Mouse (Mus musculus): ENCODE results near the gene Treml2.

Gene Treml2

DNA sequence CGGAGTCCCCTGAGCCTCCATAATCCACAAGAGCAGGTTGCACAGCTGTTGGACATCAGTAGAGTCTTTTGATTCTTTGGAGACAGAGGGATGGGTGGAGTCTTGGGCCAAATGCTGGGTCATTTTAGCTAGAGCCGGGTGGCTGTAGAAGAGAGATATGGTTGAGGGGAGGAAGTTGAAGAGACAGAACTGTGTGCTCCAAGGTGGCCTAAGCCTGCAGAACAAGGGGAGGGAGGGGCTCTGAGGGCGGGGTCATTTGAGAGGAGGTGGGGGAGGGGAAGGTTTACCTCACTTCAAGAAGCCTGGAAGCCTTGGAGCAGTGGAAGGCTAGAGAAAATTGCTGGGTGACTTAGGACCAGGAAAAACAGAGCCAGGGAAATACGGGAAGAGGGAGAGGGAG lies at the start of gene Treml2:
Gene Treml2 (plus strand): TSS at position 296 of the 400 bp plus-strand sequence.
- DNase-seq (ENCODE audit: low spot score) = no peak

DNA sequence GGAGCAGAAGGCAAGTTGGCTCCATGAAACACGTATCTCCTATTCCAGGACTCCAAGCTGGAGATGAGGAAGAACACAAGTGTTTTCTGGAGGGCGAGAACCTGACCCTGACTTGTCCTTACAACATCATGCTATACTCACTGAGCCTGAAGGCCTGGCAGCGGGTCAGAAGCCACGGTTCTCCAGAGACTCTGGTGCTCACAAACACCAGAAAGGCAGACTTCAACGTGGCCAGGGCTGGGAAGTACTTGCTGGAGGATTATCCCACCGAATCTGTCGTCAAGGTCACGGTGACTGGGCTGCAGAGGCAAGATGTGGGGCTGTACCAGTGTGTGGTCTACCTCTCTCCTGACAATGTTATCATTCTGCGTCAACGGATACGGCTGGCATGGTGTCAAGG lies 49.8 kb upstream of the Treml2 start:
- DNase-seq (ENCODE audit: low spot score) = no peak

DNA sequence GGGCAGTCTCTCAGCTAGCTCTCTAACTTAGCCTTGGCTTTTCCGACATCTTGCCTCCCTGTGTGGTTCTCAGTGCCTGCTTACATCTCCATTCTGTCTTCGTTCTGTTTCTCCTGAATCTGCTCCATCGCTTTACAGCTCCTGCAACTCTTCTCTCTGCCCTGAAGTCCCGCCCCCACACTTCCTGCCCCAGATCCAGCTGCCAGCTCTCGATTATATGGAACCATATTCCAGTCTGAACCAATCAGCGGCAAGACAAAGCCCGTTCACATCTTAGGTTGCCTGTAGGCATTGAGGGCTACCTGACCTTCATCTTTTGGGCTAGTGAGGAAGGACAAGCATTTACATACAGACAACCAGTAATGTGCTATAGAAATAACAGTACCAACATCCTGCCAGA lies 48.7 kb upstream of the Treml2 start:
- no peak for DNase-seq (ENCODE audit: low spot score)

DNA sequence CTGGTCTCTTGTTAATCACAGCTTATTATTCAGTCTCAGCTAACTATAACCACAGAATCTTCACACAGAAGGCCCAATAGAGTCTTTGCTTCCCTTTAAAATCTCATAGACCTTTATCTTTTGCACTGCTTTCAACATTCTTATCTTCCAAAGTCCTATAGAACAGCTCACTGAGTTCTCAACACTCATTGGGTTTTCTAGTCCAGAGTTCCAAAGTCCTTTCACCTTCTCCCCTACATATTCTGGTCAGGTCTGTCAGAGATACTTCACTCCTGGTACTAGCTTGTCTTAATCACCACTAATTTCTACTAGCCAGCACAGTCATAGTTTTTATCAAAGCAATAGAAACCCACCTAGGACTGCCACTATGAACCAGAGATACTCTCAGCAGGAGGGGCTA lies 42.7 kb upstream of the Treml2 start:
- DNase-seq (ENCODE audit: low spot score) = no peak

DNA sequence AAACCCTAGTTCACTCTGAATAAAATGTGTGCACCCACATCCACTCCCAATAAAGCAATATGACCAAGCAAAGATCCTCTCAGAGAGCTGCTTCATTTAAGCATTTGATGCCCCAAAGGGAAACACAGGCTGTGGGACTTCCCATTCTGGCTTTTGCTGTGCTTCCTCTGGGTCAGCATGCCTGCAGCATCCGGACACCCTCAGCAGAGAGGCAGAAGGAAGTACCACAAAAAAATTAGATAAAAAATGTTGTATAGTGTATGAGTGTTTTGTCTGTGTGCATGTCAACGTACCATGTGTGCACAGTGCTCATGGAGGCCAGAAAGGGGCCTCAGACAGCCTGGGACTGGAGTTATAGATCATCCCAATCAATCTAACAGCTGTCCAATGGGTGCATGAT lies 37.4 kb upstream of the Treml2 start:
- DNase-seq (ENCODE audit: low spot score) = no peak

DNA sequence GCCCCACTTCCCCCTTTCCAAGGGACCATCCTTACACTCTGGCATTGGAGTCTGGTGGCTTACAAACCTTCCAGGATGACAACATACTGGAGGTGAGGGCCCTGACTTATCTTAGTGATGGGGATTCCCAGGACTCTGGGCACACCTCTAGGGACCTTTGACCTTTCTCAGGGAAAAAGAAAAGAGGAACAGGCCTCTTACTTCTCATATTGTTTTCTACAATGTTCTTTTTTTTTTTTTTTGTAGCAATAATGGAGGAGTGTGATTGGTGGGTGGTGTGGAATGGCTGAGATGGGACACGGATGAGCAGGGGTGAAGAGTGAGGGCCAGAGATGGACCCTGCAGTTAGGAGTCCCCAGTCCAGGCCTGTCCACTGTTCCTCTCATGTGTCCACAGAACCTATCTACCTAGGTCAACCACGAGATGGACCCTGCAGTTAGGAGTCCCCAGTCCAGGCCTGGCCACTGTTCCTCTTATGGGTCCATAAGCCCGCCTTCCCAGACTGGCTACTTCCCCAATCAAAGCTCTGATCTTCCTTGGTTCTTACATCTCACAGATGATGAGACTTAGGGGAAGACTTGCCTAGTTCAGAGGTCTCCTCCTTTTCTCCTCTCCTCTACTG lies 35.4 kb upstream of the Treml2 start, which contains the start of gene Treml4:
Gene Treml4 (plus strand): TSS at position 555 of the 622 bp plus-strand sequence.
- no peak for DNase-seq (ENCODE audit: low spot score)

DNA sequence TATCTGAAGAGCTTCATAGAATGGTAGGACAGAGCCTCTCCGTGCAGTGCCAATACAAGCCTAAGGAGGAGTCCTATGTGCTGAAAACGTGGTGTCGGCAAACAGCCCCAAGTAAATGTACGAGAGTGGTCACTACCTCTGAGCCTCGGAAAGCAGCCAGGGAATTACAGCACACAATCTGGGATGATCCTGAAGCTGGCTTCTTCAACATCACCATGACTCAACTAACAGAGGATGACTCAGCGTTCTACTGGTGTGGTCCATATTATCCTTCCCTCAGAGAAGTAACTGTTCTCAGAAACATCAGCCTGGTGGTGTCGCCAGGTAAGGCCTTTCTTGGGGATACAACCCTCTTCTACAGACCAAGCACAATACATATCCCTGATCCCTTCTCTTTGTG lies 34.6 kb upstream of the Treml2 start:
- no peak for DNase-seq (ENCODE audit: low spot score)

DNA sequence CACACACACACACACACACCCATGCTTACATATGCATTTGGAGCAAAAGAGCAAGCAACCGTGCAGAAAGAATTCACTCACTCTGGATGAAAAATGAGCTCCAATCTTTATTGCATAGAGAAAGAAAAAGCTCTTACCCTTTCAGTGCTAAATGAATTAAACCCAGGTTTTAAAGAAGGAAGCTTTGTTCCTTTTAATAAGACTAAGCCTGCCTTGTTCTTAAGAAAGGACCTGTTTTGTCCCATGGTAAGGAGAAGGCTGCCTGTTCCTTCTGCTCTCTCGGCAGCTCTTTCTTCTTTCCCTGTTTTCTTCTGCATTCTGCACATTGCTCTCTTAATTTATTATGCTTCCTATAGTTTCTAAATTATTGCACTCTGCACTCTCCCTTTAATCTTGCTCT lies 33.2 kb upstream of the Treml2 start:
- no peak for DNase-seq (ENCODE audit: low spot score)

DNA sequence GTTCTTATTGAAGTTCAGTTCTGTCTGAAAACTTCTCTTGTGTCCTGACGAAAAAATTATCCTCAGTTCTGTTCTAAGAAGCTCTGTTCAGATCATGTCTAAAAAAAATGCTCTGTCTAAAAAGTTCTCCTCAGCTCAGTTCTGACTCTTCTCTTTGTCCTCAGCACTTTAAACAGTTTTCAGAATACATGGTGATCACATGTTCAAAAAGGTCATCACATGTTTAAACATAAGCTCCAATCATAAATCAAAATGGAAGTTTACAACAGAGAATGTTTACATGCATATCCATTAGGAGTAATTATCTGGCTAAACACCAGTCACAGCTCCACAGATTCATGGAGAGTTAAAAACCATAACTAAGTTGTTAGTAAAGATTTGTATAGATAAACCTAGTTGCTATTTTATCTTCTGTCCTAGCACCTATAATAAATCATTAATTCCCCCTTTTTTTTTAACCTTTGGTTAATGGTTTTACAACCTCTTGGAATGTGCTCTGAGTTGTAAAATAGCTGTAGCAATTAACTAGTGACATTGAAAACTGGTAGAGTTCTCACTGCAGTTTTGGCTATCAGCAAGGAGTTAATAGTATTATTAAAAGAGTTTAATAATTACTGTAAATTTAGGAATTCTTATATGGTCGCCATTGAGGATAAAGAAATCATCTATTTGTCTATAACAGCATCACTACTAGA lies 32.5 kb upstream of the Treml2 start:
- no peak for DNase-seq (ENCODE audit: low spot score)

DNA sequence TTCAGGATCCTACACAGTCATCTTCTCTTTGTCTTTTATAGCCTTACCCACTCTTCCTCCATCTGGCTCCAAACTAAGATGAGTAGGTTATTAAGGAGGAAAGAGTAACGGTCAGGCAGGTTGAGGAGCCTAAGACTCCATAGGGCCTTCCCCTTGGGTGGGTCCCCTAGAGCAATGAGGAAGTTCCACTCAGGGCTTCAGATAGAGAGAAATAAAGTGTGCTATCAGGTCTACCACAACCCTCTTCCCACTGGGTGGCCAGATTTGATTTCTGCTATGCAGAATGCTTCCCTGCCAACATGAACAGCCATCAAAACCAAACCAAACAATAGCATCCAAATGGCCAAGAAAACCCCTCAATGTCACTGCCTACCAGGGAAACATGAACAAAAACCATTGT lies 31.7 kb upstream of the Treml2 start:
- no peak for DNase-seq (ENCODE audit: low spot score)

DNA sequence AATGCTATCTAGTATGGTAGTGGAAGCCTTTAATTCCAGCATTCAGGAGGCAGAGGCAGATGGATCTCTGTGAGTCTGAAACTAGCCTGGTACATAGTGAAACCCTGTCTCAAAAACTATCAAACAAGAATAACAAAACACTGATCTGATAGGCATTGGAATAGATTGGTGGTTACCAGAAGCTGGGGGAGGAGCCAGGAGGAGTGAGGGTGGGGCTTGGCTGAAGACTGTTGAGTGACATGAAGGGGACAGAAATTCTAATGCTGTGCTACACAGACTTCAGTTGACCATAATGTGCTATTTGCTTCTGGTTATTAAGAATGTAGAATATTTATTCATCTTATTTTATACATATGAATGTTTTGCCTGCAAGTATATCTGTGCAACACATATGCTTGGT lies 31.0 kb upstream of the Treml2 start:
- no peak for DNase-seq (ENCODE audit: low spot score)

DNA sequence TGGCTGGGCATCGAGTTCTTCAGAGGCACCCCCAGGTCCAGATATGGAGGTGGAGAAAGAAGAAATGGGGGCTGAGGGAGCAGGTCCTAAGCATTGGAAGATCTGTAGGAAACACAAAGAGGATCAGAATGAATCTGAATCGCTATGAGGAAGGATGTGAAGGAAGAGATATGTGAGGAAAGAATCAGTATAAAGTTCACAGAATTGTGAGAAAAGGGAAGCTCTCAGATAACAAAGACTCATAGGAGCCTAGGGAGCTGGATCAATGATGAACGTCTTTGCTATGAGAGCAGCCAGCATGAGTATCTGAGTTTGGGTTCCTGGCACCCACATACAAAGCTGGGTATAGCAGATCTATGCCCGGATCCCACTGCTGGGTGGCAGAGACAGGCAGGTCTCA lies 29.5 kb upstream of the Treml2 start:
- DNase-seq (ENCODE audit: low spot score) = no peak

DNA sequence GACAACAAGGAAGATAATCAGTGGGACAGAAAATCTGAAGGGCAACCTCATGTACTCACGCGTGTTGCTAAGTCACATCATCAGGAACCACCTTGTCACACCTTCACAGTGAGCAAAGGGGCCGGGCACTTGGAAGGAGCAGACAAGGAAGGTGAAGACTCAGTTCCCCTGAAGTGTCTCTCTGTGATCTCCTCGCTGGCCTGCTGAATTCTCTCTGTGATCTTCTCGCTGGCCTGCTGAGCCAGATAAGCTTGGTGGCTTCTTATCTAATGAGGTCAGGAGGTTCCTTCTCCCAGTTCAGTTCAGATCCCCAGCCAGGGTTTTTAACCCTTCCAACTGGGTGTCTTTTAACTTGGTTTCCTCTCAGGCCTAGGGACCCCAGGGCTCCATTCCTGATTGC lies 27.1 kb upstream of the Treml2 start:
- no peak for DNase-seq (ENCODE audit: low spot score)

DNA sequence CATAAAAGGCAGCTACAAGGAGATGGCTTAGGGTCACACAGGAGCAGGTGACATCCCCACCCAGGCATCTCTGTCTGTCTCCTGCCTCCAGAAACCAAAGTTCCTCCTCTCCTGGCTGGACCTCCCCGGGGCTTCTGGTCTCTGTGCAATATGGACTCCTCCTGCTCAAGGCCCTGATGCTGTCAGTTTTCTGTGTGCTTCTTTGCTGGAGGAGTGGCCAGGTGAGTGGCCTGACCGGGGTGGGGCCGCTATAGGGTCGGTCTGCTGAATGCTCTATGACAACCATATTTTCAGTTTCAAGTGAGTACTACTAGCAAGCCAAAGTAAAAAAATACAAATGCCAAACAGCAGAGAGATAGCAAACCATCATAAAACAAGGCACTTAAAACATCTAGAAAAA lies 26.7 kb upstream of the Treml2 start:
- no peak for DNase-seq (ENCODE audit: low spot score)

DNA sequence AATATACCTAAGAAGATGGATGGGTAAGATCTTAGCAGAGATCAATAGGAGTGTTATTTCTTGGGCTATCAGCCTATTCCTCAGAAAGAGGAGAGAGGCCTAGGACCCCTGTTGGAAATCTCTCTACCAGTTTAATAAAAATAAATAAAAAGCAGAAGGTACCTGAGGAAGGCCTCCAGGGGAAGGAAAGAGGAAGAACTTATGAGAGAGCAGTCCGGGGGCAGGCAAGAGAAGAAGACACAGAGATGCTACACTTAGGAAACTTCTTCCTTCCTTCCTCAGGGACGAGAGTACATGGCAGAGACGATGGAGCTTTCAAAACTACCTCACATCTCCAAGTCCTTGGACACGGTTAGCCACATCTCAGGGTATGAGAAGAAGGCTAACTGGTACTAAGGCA lies 25.2 kb upstream of the Treml2 start:
- no peak for DNase-seq (ENCODE audit: low spot score)

DNA sequence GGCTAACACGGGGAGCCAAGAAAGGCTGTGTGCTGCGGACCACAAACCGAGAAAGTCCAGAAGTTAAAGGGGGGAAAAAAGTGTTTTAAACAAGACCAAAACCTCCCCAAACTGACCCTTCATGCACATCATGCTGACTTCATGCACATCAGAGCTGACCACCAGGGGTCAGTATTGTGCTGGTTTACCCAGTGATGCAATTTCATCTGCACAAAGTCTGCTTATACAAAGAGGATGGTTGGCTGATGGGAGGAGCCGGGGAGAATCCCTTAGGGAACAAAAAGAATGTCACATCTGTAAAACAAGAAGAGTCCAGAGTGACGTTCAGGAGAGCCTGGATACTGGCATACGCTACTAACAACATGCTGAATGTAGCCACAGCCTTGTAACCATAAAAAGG lies 24.4 kb upstream of the Treml2 start:
- peak; percentile 41 for DNase-seq (ENCODE audit: low spot score)

DNA sequence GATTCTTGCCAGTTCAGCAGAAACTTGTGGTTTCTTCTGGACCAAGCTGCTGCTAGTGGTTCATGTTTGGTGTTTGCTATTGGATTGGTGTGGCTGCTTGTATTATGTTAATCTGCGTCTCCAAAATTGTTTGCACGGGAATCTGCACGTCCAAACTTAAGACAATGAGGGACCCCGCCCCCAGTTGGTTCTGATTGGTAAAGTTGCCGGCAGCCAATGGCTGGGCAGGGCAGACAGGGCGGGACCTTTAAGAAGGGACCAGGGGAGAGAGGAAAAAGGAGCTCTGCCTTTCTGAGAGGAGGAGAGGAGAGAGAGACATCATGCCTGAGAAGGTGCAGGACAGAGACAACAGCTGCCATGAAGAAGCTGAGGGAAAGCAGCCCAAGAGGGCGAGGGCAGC lies 23.6 kb upstream of the Treml2 start:
- no peak for DNase-seq (ENCODE audit: low spot score)

DNA sequence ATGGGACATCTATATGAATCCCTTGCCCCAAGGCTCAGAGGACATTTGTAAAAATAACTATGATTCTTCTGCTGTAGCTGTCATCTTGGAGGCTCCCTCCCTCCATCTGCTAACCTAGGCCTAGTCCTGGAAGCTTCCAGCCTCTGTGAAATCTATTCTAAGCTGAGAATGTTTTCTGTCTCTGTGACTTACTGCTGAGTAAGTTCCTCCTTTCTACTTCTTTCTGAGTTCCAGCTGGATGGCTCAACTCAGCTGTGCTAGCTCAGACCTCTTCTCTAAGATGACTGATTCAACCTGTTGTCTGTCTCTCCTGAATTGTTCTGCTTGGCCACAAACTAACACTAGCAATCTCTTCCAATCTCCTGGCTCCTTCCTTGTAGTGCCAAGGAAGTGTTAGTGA lies 20.9 kb upstream of the Treml2 start:
- DNase-seq (ENCODE audit: low spot score) = no peak

DNA sequence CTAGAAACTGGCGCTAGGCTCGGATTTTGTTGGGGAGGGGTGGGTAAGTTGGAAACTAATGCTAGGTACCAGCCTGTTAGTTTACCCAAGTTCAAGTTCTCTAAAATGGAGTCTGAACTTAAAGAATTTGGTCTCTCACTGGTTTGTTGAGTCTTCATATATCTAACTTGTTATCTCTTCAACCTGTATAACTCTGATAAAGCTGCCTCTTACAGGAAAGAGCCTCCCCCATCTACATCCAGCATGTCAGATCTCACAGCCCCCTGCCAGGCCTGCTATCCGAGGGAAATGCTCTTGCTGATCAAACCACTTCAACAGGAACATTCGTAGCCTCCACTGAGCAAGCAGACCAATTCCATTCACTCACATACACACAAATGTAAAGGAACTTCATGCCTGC lies 20.3 kb upstream of the Treml2 start:
- no peak for DNase-seq (ENCODE audit: low spot score)

DNA sequence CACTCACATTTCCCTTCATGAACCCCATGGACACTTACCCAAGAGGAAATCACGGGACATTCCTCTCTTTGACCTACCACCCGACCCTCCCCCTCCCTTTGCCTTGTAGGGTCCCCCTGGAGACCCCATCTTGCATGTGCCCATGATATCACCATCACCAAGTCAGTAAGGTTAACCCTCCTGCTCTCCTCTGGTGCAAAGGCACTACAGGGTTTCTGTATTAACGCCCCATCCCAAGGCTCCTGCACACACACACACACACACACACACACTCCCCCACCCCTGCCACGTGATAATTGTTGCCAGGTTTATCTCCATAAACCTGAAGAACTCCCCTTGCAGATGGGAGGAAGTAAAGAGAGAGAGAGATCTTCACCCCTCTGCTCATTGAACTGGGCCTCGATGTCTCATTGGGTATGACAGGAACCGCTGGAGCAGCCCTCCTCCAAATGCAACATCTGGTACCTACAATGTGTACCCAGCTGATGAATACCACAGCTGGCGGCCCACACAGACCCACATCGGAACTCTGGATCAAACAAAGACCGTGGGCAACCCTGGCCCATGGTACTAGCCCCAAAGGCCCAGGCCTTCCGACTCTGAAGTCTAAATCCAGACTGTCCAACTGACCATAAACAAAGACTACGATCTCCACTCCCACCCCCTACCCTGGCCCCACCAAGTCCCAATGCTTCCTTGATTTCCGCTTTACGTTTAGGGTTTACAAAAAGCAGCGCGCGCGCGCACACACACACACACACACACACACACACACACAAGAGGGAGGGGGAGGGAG lies 18.2 kb upstream of the Treml2 start:
- DNase-seq (ENCODE audit: low spot score) = no peak

DNA sequence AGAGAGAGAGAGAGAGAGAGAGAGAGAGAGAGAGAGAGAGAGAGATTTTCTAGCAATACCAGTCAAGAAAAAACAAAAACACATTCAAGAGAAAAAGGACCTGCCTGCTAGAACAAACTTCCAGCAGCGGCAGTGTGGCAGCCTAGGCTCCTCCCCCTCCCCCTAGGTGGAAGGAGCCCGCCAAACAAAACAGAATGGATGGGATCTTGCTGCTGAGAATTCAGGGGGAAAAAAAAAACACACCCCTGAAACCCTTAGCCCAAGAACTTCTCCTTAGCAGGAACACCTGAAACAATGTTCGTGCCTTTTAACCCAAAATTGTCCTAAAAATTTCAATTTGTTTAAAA lies 17.6 kb upstream of the Treml2 start:
- DNase-seq (ENCODE audit: low spot score) = no peak

DNA sequence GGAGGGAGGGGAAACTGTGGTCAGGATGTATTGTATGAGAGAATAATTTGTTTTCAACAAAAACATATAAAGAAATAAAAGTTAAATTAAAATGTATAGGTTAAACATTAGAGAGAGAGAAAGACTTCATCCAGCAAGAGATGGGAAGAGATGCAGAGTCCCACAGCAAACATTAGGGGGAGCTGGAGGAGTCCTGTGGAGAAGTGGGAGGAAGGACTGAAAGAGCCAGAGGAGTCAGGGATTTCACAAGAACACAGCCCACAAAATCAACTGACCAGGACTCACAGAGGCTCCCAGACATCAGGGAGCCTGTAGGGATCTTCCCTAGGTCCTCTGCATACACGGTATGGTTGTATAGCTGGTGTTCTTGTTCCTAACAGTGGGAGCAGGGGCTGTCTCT lies 12.5 kb upstream of the Treml2 start:
- no peak for DNase-seq (ENCODE audit: low spot score)

DNA sequence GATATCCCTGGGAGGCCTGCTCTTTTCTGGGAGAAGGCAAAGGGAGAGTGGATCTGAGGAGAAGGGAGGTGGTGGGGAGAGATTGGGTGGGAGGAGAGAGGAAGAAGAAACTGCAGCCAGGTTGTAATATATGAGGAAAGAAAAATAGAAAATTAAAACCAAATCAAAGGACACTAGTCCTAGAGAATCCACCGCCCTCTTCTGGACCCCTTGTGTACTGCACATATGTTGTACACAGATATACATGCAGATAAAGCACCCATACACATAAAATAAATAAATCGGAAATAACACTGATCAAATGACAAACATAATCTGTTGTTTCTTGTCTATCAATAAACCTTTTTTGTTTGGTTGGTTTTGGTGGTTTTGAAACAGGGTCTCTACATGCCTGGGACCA lies 12.0 kb upstream of the Treml2 start:
- DNase-seq (ENCODE audit: low spot score) = no peak

Measured in testis, postnatal 14 days (tissue).